Mouse (Mus musculus): ENCODE measurements around the gene Jhy. TPM values are rescaled to one million over a fixed set of nuclear protein-coding genes. Genes with fewer than 3 reads are reported as not detected.
A peak's percentile ranks its signal among the peaks of the same experiment; 100 is the strongest.

Gene Jhy
- polyA plus RNA-seq, 1 experiment from 2014 or later = 1.5 TPM

DNA sequence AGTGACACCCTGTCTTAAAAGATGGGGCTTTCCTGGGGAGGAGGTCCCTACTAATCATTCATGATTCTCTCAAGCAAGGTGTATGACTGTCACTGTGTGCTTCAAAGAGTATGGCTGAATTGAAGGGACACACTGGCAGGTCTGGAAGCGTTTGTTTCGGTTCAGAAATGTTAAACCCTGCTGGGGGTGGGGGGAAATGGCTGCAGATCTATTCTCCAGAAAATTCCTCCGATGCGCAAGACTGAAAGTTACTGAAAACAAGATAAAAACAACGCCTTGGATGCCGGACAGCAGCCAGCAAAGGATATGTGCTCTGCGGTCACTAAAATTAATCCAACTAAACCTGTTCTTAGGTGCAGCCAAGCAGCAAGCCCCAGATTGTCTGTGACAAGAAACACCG is 55.5 kb downstream of the Jhy start:
- no peaks in the 10 kb centered on the region for H3K9me3 ChIP-seq (replicated peaks)
- no peaks in the 10 kb centered on the region for H3K36me3 ChIP-seq
- peaks cover 63% of the 10 kb centered on the region for H3K27me3 ChIP-seq (ENCODE audit: low read depth, poor library complexity, severe bottlenecking)
- no peak overlapping the region for H3K27ac ChIP-seq (replicated peaks)
- H3K4me3 ChIP-seq = peak overlapping the region; percentile 23
- 27% methylated on average over 8 of the region's 8 CpGs for WGBS
- peaks cover 31% of the 10 kb centered on the region for H3K4me1 ChIP-seq
- peak; percentile 16 for DNase-seq (ENCODE audit: low spot score)

DNA sequence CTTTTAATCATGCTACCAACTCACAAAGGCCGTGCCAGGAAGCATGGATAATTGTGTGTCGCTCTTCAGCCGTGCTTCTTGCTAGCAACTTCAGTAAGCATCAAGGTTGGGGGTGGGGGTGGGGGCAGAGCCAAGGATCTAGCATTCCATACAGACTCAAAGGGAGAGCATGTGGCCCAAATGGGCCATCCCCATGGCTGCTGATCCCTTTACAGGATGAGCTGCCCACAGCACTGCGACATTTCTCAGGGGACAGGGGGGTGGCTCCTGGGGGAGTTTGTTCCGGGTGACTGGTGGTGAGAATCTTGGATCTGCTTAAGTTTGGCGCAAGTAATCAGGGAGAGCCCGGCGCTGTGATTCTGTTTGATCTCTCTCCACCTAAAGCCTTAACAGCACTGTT is 56.5 kb downstream of the Jhy start:
- H3K4me1 ChIP-seq = peaks cover 31% of the 10 kb centered on the region
- DNase-seq (ENCODE audit: low spot score) = peak; percentile 41
- H3K27ac ChIP-seq (replicated peaks) = peak overlapping the region; percentile 23; the same call in 1 of the 2 replicates
- 6% methylated on average over 8 of the region's 8 CpGs for WGBS
- peaks cover 57% of the 10 kb centered on the region for H3K27me3 ChIP-seq (ENCODE audit: low read depth, poor library complexity, severe bottlenecking)
- H3K9me3 ChIP-seq (replicated peaks) = no peaks in the 10 kb centered on the region
- H3K36me3 ChIP-seq = no peaks in the 10 kb centered on the region
- peak overlapping the region; percentile 24 for H3K4me3 ChIP-seq

DNA sequence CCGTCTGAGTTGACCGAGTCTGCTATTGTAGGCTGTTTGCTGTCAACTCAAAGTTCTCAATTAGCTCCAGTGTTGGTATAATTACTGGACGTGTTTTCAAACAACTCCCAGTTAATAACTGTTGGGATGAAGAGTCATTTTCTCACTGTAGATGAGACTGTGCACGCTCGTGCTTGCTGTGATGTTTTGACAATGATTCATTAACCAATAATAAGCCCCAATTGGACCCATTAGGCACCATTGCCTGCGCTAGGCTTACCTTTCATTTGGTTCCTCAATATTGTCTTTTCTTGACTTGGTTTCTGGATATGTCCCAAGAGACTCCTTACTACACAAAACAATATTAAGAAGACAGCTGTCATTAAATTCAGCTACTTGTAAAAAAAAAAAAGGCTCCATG is 71.5 kb downstream of the Jhy start:
- Histone ChIP-seq H3K27me3 (ENCODE audit: low read depth, poor library complexity, severe bottlenecking) (peaks cover 96% of the 10 kb centered on the region), H3K36me3 (no peaks in the 10 kb centered on the region), H3K27ac (replicated peaks) (no peak overlapping the region), H3K9me3 (replicated peaks) (no peaks in the 10 kb centered on the region), H3K4me3 (no peak overlapping the region), H3K4me1 (peaks cover 14% of the 10 kb centered on the region)
- 84% methylated on average over 6 of the region's 6 CpGs for WGBS
- DNase-seq (ENCODE audit: low spot score) = no peak

DNA sequence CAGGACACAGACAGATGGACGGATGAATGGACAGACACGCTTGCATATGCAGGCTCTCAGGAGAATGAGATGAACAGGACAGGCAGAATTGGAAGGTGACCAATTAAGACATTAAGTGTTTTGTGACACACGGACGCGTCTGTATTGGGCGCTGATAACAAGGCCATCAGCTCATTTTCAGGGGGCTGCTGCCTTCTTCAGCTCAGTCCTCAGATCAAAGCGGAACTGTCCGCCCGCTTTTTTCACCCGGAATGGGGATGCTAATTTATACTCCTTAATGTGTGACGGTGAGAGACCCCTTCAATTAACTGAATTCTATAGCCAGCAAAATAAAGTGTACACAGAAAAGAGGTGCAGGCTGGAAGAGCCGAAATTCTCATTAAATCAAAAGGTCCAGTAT is 74.5 kb downstream of the Jhy start:
- H3K27ac ChIP-seq (replicated peaks) = no peak overlapping the region
- DNase-seq (ENCODE audit: low spot score) = no peak
- no peak overlapping the region for H3K4me3 ChIP-seq
- no peaks in the 10 kb centered on the region for H3K36me3 ChIP-seq
- WGBS = 33% methylated on average over 12 of the region's 12 CpGs
- peaks cover 30% of the 10 kb centered on the region for H3K4me1 ChIP-seq
- peaks cover 98% of the 10 kb centered on the region for H3K27me3 ChIP-seq (ENCODE audit: low read depth, poor library complexity, severe bottlenecking)
- H3K9me3 ChIP-seq (replicated peaks) = no peaks in the 10 kb centered on the region

DNA sequence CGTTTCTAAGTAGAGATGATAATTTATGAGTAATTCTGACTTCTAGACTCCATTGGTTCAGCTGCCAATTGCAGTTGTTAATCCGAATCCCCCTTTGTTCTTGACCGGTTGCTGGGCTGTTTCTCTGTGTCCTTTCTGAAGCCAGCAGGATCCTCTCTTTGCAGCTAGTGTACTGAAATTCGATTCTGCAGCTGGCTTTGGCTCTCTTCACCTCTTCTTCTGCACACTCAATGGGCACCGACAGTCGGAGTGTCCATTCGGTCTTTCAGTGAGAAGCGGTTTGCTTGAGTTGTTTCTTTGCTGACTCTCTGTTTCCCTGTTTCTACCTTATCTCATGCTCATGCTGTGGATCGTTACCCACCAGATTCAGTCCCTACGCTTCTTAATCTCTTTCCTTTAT is 78.2 kb downstream of the Jhy start:
- H3K9me3 ChIP-seq (replicated peaks) = no peaks in the 10 kb centered on the region
- peak overlapping the region; percentile 52 for H3K27ac ChIP-seq (replicated peaks)
- 17% methylated on average over 10 of the region's 10 CpGs for WGBS
- no peaks in the 10 kb centered on the region for H3K36me3 ChIP-seq
- peak overlapping the region; percentile 35 for H3K4me3 ChIP-seq
- no peak for DNase-seq (ENCODE audit: low spot score)
- H3K27me3 ChIP-seq (ENCODE audit: low read depth, poor library complexity, severe bottlenecking) = peaks cover 100% of the 10 kb centered on the region
- peaks cover 26% of the 10 kb centered on the region for H3K4me1 ChIP-seq

DNA sequence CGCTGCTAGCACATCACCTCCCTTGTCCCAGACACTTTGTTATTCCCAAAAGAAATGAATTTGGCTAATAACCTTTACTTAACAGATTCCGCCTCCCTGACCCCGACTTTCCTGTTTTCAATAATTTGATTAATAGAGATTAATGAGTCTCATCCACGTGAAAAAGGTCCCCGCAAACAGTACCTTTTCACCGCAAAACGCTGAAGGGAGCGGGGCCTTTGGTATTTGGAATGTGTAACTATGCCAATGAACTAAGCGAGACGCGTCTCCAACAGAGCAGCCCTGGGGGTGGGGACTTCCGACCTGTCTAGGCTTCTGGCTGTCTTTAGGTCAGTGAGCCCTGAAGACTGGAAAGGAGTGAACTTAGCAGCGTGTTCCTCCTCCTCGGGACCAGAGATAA is 84.9 kb downstream of the Jhy start:
- Histone ChIP-seq H3K36me3 (no peaks in the 10 kb centered on the region), H3K27me3 (ENCODE audit: low read depth, poor library complexity, severe bottlenecking) (peaks cover 100% of the 10 kb centered on the region), H3K4me3 (no peak overlapping the region), H3K9me3 (replicated peaks) (no peaks in the 10 kb centered on the region), H3K4me1 (peaks cover 36% of the 10 kb centered on the region), H3K27ac (replicated peaks) (no peak overlapping the region)
- WGBS = 1% methylated on average over 14 of the region's 14 CpGs
- DNase-seq (ENCODE audit: low spot score) = peak; percentile 35

DNA sequence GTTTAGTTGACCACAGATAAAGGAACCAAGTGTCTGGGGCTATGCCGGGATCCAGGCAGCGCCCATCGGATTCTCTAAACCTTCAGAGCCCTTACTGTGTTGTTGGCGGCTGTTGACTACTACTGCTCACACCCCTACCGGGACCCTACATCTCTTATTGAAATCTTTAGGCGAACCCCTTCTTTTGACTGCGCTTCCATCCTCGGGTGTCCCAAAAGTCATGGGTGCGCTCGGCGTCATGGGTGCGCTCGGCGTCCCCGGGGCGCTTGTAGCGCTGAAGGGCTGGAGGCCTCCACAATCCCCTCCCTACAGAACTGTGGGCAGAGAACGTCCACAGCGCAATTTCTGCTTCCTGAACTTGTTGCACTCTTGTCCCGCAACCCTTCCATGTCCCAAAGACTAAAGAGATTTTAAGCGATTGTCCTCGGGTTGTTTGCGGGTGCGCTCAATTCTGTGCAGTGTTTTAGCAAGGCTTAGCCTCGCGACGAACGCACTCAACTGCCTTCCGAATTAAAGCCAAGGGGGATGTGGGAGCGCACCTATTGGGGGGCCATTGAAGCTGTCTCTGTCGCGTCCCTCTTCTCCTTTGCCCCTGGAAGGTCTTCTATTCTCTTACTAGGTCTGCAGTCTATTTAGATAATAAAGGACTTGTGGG is 85.5 kb downstream of the Jhy start:
- WGBS = under 1% methylated on average over 32 of the region's 32 CpGs
- peak overlapping the region; percentile 32 for H3K4me3 ChIP-seq

DNA sequence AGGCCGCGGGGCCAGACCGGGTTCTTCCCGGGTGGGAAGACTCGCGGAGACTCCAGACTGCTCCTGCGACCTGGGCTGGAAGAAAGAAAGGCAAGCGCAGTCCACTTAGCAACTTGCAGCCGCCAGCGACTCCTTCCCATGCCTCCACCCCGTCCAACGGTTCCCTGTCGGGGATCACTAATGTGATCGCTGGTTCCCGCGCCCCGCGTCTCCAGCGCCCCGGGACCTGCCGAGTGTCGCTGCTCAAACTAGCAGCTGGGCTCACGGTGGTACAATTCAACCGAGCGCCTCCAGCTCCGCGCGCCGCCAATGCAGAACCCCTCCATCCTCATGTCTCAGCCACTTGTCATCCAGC is 86.1 kb downstream of the Jhy start:
- under 1% methylated on average over 29 of the region's 29 CpGs for WGBS
- peaks cover 41% of the 10 kb centered on the region for H3K4me1 ChIP-seq
- no peaks in the 10 kb centered on the region for H3K9me3 ChIP-seq (replicated peaks)
- no peak for DNase-seq (ENCODE audit: low spot score)
- peaks cover 100% of the 10 kb centered on the region for H3K27me3 ChIP-seq (ENCODE audit: low read depth, poor library complexity, severe bottlenecking)
- H3K36me3 ChIP-seq = no peaks in the 10 kb centered on the region
- H3K27ac ChIP-seq (replicated peaks) = no peak overlapping the region
- peak overlapping the region; percentile 32 for H3K4me3 ChIP-seq

More for the DNA sequence above, 85.5 kb downstream of the Jhy start:
- Histone ChIP-seq H3K27me3 (ENCODE audit: low read depth, poor library complexity, severe bottlenecking) (peaks cover 100% of the 10 kb centered on the region), H3K4me1 (peaks cover 41% of the 10 kb centered on the region), H3K27ac (replicated peaks) (no peak overlapping the region), H3K9me3 (replicated peaks) (no peaks in the 10 kb centered on the region), H3K36me3 (no peaks in the 10 kb centered on the region)
- DNase-seq (ENCODE audit: low spot score) = peak; percentile 54

DNA sequence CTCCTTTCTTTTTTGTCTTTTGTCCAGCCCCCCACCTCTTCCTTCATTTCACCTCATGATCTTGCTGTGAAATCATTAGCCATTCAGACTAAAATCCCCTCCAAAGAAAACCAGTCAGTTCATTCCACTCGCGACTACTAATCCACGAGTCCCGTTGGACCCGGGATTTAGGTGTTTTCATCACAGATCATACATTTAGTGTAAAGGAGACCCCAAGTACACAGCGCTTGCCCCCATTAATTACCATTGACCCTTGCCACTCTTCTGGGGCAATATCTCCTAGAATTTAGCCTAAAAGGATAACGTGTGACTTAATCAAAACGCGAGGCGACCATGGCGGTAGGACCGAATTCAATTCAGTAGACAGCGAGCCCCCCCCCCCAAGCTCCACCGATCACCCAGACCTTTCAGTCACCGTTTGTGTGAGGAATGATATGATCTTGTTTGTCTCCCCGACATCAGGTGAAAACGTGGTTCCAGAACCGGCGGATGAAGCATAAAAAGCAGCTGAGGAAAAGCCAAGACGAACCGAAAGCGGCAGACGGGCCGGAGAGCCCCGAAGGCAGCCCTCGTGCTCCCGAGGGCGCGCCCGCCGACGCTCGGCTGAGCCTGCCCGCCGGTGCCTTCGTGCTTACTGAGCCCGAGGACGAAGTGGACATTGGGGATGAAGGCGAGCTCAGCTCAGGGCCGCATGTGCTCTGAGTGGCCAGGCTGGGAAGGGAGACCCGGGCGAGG is 86.6 kb downstream of the Jhy start:
- DNase-seq (ENCODE audit: low spot score) = peak; percentile 69
- WGBS = under 1% methylated on average over 42 of the region's 42 CpGs
- H3K9me3 ChIP-seq (replicated peaks) = no peaks in the 10 kb centered on the region
- no peaks in the 10 kb centered on the region for H3K36me3 ChIP-seq
- H3K27me3 ChIP-seq (ENCODE audit: low read depth, poor library complexity, severe bottlenecking) = peaks cover 100% of the 10 kb centered on the region
- H3K4me1 ChIP-seq = peaks cover 41% of the 10 kb centered on the region
- no peak overlapping the region for H3K27ac ChIP-seq (replicated peaks)
- peak overlapping the region; percentile 32 for H3K4me3 ChIP-seq

DNA sequence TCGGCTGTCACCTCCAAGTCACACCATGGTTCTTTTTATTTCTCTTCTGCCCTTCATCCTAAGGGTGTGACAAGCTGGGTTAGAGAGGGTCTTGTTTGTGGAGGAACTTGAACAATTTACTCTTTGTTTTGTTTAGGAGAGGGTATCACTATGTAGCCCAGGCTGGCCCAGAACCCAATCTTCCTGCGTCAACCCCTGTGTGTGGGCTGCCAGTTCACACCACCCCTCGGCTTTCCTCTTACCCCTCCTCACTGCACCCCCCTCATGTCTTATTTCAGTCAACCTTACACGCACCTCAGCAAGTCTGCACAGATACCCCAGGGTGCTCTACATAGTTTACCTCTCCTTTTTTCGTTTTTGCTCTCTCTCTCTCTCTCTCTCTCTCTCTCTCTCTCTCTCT is 87.2 kb downstream of the Jhy start:
- Histone ChIP-seq H3K9me3 (replicated peaks) (no peaks in the 10 kb centered on the region), H3K36me3 (no peaks in the 10 kb centered on the region), H3K4me1 (peaks cover 46% of the 10 kb centered on the region), H3K27ac (replicated peaks) (no peak overlapping the region), H3K4me3 (no peak overlapping the region), H3K27me3 (ENCODE audit: low read depth, poor library complexity, severe bottlenecking) (peaks cover 100% of the 10 kb centered on the region)
- WGBS = 6% methylated on average over 5 of the region's 5 CpGs
- DNase-seq (ENCODE audit: low spot score) = no peak

DNA sequence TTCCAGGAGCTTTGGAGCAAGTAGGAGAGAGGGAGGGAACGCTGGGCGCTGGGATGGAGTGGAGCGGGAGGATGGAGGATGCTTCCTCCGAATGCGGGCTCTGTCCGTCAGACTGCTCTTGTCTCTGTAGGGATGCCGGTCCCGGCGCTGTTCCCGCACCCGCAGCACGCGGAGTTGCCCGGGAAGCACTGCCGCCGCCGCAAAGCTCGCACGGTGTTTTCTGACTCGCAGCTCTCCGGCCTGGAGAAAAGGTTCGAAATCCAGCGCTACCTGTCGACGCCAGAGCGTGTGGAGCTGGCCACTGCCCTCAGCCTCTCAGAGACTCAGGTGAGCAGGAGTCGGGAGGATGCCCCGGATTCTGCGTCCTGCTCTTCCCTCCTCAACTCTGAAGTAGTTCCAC is 87.8 kb downstream of the Jhy start:
- H3K4me1 ChIP-seq = peaks cover 51% of the 10 kb centered on the region
- peaks cover 100% of the 10 kb centered on the region for H3K27me3 ChIP-seq (ENCODE audit: low read depth, poor library complexity, severe bottlenecking)
- H3K36me3 ChIP-seq = no peaks in the 10 kb centered on the region
- no peak overlapping the region for H3K27ac ChIP-seq (replicated peaks)
- H3K4me3 ChIP-seq = peak overlapping the region; percentile 23; the same call in 1 of the 2 replicates
- peak; percentile 49 for DNase-seq (ENCODE audit: low spot score)
- WGBS = under 1% methylated on average over 29 of the region's 29 CpGs
- H3K9me3 ChIP-seq (replicated peaks) = no peaks in the 10 kb centered on the region

DNA sequence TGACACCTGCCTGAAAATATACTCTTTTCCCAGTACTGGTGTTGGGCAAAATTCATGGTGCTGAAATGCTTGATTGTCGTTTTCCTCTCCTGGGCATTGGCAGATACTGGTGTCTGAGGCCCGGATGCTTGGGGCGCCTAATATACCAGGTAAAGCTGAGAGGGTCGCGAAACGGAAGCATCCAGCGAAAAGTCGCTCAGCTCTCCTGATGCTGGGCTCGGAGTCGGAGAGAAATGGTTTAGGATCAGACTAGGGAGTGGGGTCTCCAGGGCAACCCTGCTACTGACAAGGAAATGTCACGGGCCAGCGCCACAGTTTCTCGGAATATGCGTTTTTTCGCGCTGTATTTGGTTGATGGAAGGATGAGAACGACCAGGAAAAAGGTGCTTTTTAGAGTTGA is 88.5 kb downstream of the Jhy start:
- Histone ChIP-seq H3K36me3 (no peaks in the 10 kb centered on the region), H3K9me3 (replicated peaks) (no peaks in the 10 kb centered on the region), H3K4me1 (peaks cover 53% of the 10 kb centered on the region), H3K27ac (replicated peaks) (no peak overlapping the region), H3K27me3 (ENCODE audit: low read depth, poor library complexity, severe bottlenecking) (peaks cover 99% of the 10 kb centered on the region), H3K4me3 (no peak overlapping the region)
- 2% methylated on average over 17 of the region's 17 CpGs for WGBS
- DNase-seq (ENCODE audit: low spot score) = peak; percentile 55

DNA sequence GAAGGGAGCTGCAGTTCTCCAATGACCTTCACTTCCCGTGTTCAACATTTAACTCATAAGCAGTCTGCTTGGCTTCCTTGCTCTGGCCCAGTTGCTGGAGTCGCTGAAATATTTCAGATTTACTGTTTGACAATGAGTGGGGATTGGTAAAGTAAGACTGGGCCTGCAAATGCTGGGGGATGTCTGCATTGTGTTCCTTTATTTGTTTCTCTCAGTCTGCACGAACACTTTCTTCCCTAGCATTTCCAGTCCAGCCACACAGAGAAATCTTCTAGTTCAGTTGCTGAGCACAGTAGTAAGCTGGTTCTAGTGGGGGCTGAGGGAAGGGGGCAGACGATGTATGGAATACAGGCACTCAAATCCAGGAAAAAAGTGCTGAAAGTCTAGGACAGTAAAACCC is 89.0 kb downstream of the Jhy start:
- H3K27me3 ChIP-seq (ENCODE audit: low read depth, poor library complexity, severe bottlenecking) = peaks cover 99% of the 10 kb centered on the region

More for the DNA sequence above, 89.0 kb downstream of the Jhy start:
- Histone ChIP-seq H3K36me3 (no peaks in the 10 kb centered on the region), H3K4me3 (no peak overlapping the region), H3K9me3 (replicated peaks) (no peaks in the 10 kb centered on the region), H3K4me1 (peaks cover 53% of the 10 kb centered on the region), H3K27ac (replicated peaks) (no peak overlapping the region)
- DNase-seq (ENCODE audit: low spot score) = no peak
- WGBS = 0% methylated on average over 4 of the region's 4 CpGs
